Mouse (Mus musculus): ENCODE data around the gene Hormad1.
"Not testable (repeated sequence)": the region's sequence is repeated elsewhere in the genome, so short reads cannot be mapped to it uniquely, and the experiment has no call there.

The Hormad1 gene

DNA sequence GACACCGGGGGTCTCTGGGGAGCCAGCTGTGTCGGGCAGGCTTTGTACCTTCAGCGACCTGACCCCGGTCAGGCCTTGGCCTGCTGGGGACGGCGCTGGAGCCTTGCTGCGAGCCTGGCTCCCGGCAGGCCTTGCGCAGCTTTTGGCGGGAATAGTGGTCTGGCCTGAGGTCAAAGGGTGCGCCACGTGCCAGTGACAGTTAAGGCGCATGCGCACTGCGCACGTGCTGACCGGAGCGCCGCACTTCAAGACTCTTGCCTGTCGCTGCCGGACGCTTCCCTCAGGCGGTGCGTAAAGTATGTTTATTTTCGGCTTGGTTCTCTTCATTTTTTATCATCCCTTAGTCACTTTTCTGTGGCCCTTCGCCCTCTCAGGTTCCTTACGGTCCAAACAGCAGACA is at the start of gene Hormad1:
Hormad1 (plus strand) TSS at position 241 of the 400 bp plus-strand sequence.
- no peak for DNase-seq (ENCODE audit: low spot score)

DNA sequence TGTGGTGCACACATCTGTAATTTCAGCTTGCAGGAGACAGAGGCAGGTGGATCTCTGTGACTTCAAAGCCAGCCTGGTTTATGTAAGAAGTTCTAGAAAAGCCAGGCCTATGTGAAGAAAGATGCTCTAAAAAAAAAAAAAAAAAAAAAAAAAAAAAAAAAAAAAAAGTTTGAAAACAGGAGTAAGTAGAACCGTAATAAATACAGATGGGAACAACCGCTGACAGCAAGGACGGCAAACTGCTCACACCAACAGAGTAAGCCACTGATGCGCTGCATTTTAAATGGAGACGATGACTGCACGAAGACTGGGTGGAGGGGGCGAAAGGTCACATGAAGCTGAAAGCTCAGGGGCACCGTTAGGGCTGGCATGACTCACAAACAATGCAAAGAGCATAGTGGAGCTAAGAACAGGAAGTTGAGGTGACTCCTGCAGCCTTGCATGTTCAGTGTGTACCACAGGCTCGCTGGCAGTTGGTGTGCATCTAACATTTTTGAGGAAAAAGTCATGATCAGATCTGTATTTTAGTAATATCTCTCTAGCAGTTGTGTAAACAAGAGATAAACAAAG is 47.8 kb upstream of the Hormad1 start:
- no peak for DNase-seq (ENCODE audit: low spot score)

DNA sequence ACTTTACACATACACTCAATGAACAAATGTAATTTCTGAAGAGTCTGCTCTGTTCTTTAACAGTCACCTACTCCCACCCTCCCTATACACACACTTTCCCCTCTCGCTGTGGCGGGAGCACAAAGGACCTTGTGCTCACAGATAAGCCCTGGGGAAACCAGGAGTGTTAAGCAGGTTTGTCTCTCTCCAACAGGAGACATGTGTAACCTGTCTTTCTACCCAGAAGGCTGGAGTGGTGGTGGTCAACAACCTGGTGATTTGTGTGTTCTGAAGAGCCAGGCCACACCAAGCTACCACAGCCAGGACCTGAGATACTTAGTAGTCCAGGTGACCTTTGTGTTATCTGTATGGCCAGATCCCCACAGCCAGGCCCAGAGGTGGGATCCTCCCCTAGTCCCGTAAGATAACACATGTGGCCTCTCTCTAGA is 42.8 kb upstream of the Hormad1 start:
- no peak for DNase-seq (ENCODE audit: low spot score)

- peak; percentile 19 for DNase-seq (ENCODE audit: low spot score)
Observed at GRCm38 (mm10) chr3:95517493-95517898, 42.0 kb upstream of the Hormad1 start.

GRCm38 (mm10) chr3:95518891-95519290 is 40.6 kb upstream of the Hormad1 start:
- DNase-seq (ENCODE audit: low spot score) = no peak

GRCm38 (mm10) chr3:95519315-95519714 is 40.2 kb upstream of the Hormad1 start:
- no peak for DNase-seq (ENCODE audit: low spot score)

DNA sequence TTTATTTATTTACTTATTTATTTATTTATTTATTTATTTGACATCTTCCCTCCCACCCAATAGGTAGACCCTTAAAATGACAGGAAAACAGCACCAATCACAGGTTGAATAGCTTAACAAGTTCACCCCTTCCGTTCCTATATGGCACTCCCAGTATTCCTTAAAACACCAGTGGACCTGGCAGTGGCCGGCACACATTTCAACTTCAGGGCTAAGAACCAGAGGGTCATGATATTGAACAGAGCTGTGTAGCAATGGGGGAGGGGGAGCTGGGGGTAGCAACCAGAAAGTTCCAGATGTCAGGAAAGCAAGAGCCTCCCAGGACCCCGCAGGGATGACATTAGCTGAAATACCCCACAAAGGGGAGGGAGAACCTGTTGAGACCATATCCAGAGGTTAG is 39.4 kb upstream of the Hormad1 start:
- no peak for DNase-seq (ENCODE audit: low spot score)

DNA sequence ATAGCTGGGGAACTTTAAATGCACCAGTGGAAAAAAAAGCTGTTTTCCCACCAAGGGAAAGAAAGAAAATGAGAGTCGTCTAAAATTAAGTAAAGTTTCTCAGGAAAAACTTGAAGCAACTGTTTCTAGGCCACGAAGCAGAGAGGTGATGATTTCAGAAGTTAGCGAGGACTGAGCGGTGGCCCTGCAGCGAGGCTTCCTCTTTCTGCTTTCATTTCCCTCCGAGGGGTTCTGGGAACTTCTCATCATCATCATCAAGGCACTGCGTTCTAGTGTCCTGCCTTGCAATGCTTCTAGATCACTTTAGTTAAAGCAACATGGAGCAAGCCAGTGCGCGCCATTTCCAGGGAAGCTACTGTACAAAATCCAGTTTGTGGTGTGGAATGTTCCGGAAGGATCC is 38.3 kb upstream of the Hormad1 start:
- no peak for DNase-seq (ENCODE audit: low spot score)

- no peak for DNase-seq (ENCODE audit: low spot score)
Observed at GRCm38 (mm10) chr3:95523662-95524061, 35.8 kb upstream of the Hormad1 start.

GRCm38 (mm10) chr3:95524673-95525072 is 34.8 kb upstream of the Hormad1 start:
- DNase-seq (ENCODE audit: low spot score) = no peak

DNA sequence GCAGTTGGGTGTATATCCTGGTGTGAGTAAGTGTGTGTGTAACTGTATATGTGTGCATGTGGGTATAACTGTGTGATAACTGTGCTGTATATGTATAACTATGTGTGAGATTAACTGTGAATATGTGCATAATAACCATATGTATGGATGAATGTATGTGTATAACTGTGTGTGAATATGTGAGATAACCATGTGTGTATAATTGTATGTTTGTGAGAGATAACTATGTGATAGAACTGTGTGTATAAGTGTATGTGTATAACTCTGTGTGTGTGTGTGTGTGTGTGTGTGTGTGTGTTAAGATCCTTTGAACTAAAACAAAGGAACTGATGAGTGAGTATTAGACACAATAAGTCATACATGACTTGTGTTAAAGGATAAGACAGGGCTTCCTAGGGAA is 33.4 kb upstream of the Hormad1 start:
- DNase-seq (ENCODE audit: low spot score) = no peak

DNA sequence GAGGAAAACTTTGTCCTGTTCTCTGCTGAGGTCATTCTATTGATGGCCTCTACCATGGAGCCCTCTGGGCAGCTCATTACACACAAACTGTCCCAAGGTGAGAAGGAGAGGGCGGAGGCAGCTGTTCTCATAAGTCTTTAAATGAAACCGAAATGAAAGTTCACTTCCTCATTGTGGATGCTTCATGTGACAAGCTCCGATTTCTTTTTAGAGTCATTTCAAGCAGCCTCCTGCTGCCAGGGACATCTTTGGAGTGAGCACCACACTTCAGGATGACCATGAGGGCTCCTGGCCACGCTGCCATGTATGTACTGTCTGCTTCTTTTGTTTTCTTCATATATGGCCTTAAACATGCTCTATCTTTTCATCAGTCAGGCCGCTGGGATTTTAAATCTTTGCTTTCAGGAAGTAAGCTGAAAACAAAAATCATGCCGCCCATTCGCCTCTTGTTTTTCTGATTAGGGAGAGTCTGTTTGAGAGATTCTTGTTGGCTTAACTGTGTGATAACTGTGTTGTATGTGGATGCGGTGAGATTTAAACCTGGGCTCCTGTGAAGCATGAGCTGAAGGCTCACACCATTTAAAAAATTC is 32.8 kb upstream of the Hormad1 start, which contains the start of gene Ctss:
Ctss (plus strand) TSS at position 165 of the 590 bp plus-strand sequence.
- no peak for DNase-seq (ENCODE audit: low spot score)

DNA sequence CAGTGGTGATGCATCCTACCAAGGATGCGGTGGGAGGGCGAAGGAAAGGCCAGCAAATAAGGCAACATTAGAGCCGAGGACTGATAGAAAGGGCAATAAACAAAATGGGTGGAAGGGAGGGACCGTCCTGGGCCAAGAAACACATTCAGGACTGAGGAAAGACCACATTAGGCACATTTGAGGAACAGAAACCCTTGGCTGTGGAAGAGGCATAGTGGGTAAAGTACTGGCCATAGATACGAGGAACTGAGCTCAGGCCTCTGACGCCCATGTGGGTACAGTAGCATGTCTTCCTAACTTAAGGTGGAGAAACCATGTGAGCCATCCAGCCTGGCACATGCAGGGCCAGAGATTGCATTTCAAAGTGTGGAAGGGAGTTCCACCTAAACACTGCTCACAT is 29.7 kb upstream of the Hormad1 start:
- no peak for DNase-seq (ENCODE audit: low spot score)

DNA sequence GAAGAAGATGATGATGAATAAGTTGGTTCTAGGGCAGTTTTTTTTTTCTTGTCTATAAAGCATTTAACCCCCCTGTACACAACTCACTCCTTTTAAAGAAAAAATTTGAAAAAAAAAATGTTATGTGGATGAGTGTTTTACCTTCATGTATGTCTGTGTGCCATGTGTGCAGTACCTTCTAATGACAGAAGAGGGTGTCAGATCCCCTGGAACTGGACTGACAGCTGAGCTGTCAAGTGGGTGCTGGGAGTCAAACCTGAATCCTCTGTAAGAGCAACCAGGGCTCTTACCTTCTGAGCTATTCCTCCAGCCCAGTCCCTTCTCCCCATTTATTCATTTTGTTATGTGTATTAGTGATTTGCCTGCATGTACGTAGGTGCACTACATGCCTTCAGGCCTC is 28.5 kb upstream of the Hormad1 start:
- DNase-seq (ENCODE audit: low spot score) = no peak

DNA sequence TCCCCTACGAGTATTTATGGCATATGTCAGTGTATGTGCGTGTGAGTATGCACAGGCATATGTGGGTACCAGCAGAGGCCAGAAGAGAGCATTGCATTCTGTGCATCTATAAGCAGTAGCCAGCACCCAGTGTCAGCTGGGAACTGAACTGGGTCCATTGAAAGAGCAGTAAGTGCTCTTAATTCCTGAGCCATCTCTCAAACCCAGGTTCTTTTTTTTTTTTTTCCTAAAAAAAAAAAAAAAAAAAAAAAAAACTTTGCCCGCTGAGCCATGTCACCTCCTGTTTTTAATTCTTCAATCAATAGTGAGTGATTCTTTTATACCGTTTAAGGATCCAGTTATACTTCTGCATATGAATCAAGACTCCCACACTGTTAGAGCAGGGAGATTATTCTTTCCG is 26.1 kb upstream of the Hormad1 start:
- DNase-seq (ENCODE audit: low spot score) = no peak

GRCm38 (mm10) chr3:95534927-95535326 is 24.6 kb upstream of the Hormad1 start:
- DNase-seq (ENCODE audit: low spot score) = no peak

DNA sequence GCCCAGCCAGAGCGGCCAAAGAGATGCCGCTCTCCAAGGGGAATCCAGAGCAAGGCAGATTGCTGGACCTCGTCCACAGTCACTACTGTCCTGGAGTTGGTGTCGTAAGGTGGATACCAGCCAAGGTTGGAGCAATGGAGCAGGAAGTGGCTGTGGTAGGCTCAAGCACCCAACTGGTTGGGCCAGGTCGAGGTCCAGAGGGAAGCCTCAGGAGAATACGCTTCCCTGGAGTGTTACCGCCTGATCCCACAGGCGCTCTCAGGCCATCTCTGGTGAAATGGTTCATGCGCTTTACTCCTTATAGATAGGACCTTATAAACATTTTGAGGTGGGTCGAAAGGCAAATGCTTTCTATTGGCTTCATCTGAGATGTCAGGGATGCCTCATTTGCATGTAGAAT is 20.5 kb upstream of the Hormad1 start:
- no peak for DNase-seq (ENCODE audit: low spot score)

GRCm38 (mm10) chr3:95539837-95540236 is 19.6 kb upstream of the Hormad1 start:
- DNase-seq (ENCODE audit: low spot score) = no peak

GRCm38 (mm10) chr3:95541186-95541585 is 18.3 kb upstream of the Hormad1 start:
- not testable (repeated sequence) for DNase-seq (ENCODE audit: low spot score)

DNA sequence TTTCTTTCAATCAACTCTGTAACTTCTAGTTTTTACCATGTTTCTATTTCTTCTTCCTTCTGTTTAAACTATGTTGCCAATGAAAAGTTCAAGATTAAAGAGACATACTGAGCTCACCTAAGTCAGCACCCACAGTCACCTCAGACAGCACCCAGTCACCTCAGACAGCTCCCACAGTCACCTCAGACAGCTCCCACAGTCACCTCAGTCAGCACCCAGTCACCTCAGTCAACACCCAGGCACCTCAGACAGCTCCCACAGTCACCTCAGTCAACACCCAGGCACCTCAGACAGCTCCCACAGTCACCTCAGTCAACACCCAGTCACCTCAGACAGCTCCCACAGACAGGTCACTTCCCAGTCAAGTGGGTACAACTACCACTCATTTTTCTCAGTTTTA is 17.3 kb upstream of the Hormad1 start:
- no peak for DNase-seq (ENCODE audit: low spot score)

GRCm38 (mm10) chr3:95542981-95543380 is 16.5 kb upstream of the Hormad1 start:
- no peak for DNase-seq (ENCODE audit: low spot score)

GRCm38 (mm10) chr3:95550176-95550575 is 9.3 kb upstream of the Hormad1 start:
- no peak for DNase-seq (ENCODE audit: low spot score)

DNA sequence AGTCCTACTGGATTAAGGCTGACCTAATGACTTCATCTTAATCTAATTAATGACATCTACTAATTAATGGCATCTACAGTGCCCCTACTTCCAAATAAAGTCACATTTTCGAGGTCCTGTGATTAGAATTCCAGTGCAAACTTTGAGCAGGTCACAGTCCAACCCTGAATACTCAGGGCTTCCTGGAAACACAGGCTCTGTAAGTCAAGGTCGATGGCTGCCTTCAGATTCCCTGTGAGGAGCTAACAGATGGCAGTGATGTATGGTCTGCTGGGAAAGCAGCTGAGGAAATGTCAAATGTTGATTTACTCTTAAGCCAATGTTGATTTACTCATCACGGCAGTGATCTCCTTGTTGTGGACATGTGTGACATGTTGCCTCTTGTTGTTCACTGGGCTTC is 5.5 kb upstream of the Hormad1 start:
- DNase-seq (ENCODE audit: low spot score) = no peak

GRCm38 (mm10) chr3:95560738-95561137 is 1.3 kb downstream of the Hormad1 start:
- no peak for DNase-seq (ENCODE audit: low spot score)
